Mouse (Mus musculus): ENCODE data around the gene Bbc3. TPM values are rescaled to one million over a fixed set of nuclear protein-coding genes. Genes with fewer than 3 reads are reported as not detected.
A peak's percentile ranks its signal among the peaks of the same experiment; 100 is the strongest.
"Not testable (repeated sequence)": the region's sequence is repeated elsewhere in the genome, so short reads cannot be mapped to it uniquely, and the experiment has no call there.

The Bbc3 gene
- polyA plus RNA-seq, 1 experiment from 2014 or later: 10.3 TPM

DNA sequence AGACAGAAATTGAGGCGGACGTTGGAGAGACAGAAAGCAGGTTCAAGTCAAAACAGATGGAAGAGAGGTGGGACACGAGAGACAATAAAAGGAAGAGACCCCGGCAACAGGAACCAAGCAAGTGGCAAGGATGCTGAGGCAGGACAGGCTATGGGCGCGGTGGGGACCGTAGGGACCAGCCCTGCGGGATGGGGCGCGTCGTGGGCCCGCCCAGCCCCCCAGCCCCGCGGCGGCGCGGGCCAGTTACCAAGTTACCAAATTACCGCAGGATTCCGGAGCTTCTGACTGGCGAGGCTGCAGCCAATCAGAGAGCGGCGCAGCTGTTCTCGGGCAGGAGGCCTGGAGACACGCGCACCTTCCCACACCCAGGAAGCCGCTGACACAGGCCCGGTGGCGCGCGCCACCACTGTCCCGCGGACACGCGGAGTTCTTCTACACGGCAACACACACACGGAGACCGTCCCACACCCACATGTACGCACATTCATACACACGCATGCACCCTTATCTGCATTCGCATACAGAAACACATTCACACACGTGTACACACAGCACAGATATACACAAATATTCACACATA, 12.8 kb upstream of the Bbc3 start:
- peak overlapping the region; percentile 93 for H3K27ac ChIP-seq
- peak overlapping the region; percentile 96 for H3K4me2 ChIP-seq
- no peaks in the 10 kb centered on the region for H3K36me3 ChIP-seq
- peaks cover 31% of the 10 kb centered on the region for H3K4me1 ChIP-seq
- no peaks in the 10 kb centered on the region for H3K27me3 ChIP-seq
- peak; percentile 66 for ATAC-seq (ENCODE audit: borderline replicate concordance, extremely low read depth, low FRiP score, low TSS enrichment)
- H3K9me3 ChIP-seq: no peaks in the 10 kb centered on the region
- H3K9ac ChIP-seq: peak overlapping the region; percentile 47
- H3K4me3 ChIP-seq: peak overlapping the region; percentile 42
- WGBS: 3% methylated on average over 41 of the region's 41 CpGs

DNA sequence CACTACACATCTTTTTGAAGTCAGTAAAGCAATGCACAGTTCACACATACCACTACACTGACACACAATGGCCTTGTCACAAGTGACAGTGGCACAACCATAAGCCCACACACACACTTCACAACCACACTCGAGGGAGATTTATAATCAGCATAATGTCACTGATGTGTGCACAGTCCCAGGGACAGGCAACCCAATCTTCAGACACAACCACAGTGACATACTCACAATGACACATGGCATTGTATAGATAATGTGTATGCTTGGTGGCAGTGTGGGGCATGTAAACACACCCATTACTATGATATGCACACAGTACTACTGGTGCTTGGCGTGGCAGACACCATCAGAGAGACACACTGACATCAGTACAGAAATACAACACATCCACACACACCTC, 12.0 kb upstream of the Bbc3 start:
- WGBS: 30% methylated on average over 2 of the region's 2 CpGs
- Histone ChIP-seq H3K27ac (peak overlapping the region; percentile 93), H3K9me3 (no peaks in the 10 kb centered on the region), H3K27me3 (no peaks in the 10 kb centered on the region), H3K4me3 (no peak overlapping the region), H3K4me1 (peaks cover 31% of the 10 kb centered on the region), H3K4me2 (peak overlapping the region; percentile 96), H3K36me3 (no peaks in the 10 kb centered on the region), H3K9ac (no peak overlapping the region)
- ATAC-seq (ENCODE audit: borderline replicate concordance, extremely low read depth, low FRiP score, low TSS enrichment): no peak

DNA sequence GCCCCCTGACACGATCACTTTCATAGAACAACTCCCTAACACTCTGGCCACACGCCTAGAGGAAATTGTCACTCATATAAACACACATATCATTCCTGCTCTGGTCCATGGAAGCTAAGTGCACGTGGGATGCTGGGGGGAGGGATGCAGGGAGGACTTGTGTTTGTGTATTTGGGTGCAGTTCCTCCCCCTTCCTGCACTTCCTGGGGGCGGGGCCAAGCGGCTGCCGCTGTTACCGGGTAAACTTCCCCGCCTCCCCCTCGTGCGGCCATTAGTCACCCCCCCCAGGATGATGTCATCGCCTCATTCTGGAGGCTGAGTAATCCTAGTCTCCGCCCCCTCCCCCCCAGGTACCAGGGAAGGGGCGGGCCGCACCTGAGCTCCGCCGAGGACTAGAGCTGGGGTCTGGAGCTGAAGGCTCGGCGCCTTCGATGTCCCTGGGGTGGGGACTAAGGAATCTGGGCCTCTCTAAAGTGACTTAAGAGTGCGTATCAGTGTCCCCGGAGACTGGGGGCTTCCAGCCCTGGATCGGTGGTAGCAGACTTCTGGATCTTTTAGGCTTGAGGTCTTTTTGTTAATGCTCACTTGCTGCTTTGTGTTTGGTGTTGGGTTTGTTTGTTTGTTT, 11.3 kb upstream of the Bbc3 start:
- ATAC-seq (ENCODE audit: borderline replicate concordance, extremely low read depth, low FRiP score, low TSS enrichment): peak; percentile 8; the same call in 1 of the 2 replicates
- H3K4me2 ChIP-seq: peak overlapping the region; percentile 62
- under 1% methylated on average over 22 of the region's 22 CpGs for WGBS
- no peaks in the 10 kb centered on the region for H3K36me3 ChIP-seq
- no peaks in the 10 kb centered on the region for H3K9me3 ChIP-seq
- H3K4me1 ChIP-seq: peaks cover 31% of the 10 kb centered on the region
- H3K27ac ChIP-seq: peak overlapping the region; percentile 93
- no peak overlapping the region for H3K9ac ChIP-seq
- no peaks in the 10 kb centered on the region for H3K27me3 ChIP-seq
- H3K4me3 ChIP-seq: peak overlapping the region; percentile 30

DNA sequence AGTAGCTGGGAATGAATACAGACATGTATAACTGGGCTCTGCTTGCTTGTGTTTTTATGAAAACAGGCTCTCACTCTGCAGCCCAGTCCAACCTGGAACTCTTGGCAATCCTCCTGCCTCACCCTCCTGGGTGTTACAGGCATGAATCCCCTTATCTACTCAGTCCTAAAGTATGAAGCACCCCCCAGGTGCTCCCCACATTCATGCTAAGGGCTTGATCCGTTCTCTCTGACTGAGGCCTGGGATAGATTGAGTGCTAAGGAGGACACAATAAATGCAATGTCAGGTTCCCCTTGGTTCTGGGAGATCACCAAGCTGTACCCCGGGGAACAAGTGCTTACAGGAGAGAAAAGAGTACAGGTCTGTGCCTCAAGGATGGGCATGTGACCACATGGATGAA, 10.6 kb upstream of the Bbc3 start:
- Histone ChIP-seq H3K4me1 (peaks cover 31% of the 10 kb centered on the region), H3K27ac (no peak overlapping the region), H3K9me3 (no peaks in the 10 kb centered on the region), H3K27me3 (no peaks in the 10 kb centered on the region), H3K36me3 (no peaks in the 10 kb centered on the region), H3K9ac (no peak overlapping the region), H3K4me3 (no peak overlapping the region), H3K4me2 (no peak overlapping the region)
- 56% methylated on average over 2 of the region's 2 CpGs for WGBS
- no peak for ATAC-seq (ENCODE audit: borderline replicate concordance, extremely low read depth, low FRiP score, low TSS enrichment)

DNA sequence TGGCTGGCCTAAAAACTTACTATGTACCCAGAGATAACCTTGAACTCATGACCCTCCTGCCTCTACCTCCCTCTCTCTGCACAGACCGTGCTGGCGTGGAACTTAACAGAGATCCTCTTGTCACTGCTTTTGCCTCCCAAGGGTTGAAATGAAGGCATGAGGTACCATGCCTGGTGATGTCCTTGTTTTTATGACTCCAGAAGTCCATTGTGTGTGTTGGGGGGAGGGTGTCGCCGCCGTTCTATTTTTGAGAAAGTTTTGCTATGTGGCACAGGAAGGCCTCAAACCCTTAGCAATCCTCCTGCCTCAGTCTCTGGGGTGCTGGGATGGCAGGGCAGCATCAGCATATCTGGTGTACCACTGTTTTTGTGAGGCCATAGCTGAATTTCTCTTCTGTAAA, 9.3 kb upstream of the Bbc3 start:
- no peak overlapping the region for H3K9ac ChIP-seq
- H3K9me3 ChIP-seq: no peaks in the 10 kb centered on the region
- H3K4me3 ChIP-seq: no peak overlapping the region
- no peak for ATAC-seq (ENCODE audit: borderline replicate concordance, extremely low read depth, low FRiP score, low TSS enrichment)
- no peaks in the 10 kb centered on the region for H3K27me3 ChIP-seq
- H3K4me2 ChIP-seq: peak overlapping the region; percentile 67; the same call in 1 of the 2 replicates
- no peak overlapping the region for H3K27ac ChIP-seq
- WGBS: 64% methylated on average over 5 of the region's 5 CpGs
- no peaks in the 10 kb centered on the region for H3K36me3 ChIP-seq
- H3K4me1 ChIP-seq: peaks cover 31% of the 10 kb centered on the region

DNA sequence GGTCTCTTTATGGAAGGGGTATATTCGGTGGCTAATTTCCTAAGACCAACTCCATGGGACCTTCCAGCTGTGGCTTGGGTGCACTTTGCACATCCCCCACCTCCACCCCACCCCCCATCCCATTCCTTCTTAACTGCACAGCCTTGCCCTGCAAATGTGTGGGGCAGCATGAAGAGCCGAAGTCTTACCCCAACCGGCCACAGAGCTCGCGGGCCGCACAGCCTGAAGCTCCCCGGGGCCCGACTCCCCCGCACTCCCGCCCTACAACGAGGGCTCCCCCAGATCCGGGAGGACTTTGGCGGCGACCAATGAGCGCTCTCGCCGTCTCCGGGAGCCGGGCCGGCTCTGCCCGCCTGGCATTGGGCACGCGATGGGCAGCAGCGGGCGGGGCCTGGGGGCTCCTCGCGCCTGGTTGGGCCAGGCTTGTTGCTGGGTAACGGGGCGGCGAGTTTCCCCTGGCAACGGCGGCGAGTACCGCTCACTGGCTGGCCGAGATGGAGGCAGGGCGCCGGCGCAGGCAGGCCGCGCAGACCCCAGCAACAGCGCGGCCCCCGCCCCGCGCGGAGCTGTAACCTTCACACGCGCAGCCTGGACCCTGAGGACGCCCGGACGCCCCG, 8.7 kb upstream of the Bbc3 start:
- H3K9ac ChIP-seq: no peak overlapping the region
- H3K27ac ChIP-seq: no peak overlapping the region
- WGBS: under 1% methylated on average over 52 of the region's 52 CpGs

DNA sequence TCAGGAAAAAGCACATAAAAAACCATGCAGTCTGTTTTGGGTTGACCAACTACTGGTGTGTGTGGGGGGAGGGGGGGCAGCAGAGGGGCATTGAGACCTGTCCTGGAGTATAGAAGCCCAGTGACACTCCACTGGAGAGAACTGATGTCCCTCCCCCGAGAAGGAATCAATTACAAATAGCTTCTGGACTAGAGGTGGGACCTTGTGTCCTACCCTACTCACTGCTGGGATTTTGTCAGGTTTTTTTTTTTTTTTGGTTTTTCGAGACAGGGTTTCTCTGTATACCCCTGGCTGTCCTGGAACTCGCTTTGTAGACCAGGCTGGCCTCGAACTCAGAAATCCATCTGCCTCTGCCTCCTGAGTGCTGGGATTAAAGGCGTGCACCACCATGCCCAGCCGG, 1.1 kb upstream of the Bbc3 start:
- peaks cover 36% of the 10 kb centered on the region for H3K4me1 ChIP-seq
- ATAC-seq (ENCODE audit: borderline replicate concordance, extremely low read depth, low FRiP score, low TSS enrichment); H3K4me2 ChIP-seq; H3K36me3 ChIP-seq; H3K9ac ChIP-seq; H3K9me3 ChIP-seq; H3K27ac ChIP-seq; H3K4me3 ChIP-seq: not testable (repeated sequence)
- WGBS: 76% methylated on average over 6 of the region's 6 CpGs
- peaks cover 12% of the 10 kb centered on the region for H3K27me3 ChIP-seq

More for the DNA sequence above, 8.7 kb upstream of the Bbc3 start:
- peaks cover 31% of the 10 kb centered on the region for H3K4me1 ChIP-seq
- H3K27me3 ChIP-seq: no peaks in the 10 kb centered on the region
- no peaks in the 10 kb centered on the region for H3K9me3 ChIP-seq
- no peaks in the 10 kb centered on the region for H3K36me3 ChIP-seq
- ATAC-seq (ENCODE audit: borderline replicate concordance, extremely low read depth, low FRiP score, low TSS enrichment): peak; percentile 67
- peak overlapping the region; percentile 35 for H3K4me3 ChIP-seq
- H3K4me2 ChIP-seq: peak overlapping the region; percentile 67

DNA sequence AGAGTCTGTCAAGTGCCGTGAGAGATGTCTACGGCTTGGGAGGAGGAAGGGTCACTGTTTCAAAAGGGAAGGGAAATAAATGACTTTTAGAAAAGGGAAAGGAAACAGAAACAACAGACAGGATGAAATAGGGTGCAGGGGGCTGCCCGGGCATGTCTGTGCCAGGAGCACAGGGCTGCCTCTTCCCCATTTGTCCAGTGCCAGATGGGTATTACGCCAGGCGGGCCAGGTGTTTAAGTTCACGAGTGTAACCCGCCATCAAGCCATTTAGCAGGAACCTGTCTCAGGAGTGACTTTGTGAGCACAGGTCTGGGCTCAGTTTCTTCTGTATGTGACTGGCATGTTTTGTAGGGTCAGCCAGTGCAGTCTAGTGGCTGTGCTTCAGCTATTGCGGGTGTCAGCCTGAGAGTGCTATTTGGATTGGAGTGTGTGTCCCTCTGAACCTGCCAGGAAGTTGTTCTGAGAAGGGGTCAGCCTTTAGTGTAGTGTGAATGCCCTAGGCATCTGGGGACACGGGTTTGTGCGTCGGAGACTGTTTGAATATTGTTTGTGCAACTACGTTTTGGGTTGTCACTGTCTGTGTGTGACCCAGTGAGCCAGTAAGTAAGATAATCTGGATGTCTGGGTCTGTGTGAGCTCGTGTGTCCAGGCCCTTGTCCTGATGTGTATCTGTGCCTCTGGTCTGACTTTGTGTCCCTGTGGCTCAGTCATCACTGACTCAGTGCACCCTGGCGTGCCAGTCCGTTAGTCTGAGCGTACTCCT, 543 bp downstream of the Bbc3 start:
- WGBS: 23% methylated on average over 16 of the region's 16 CpGs
- Histone ChIP-seq H3K9ac (peak overlapping the region; percentile 51), H3K9me3 (no peaks in the 10 kb centered on the region), H3K36me3 (no peaks in the 10 kb centered on the region), H3K4me2 (peak overlapping the region; percentile 99), H3K4me3 (peak overlapping the region; percentile 64), H3K4me1 (peaks cover 51% of the 10 kb centered on the region), H3K27ac (peak overlapping the region; percentile 48), H3K27me3 (peaks cover 12% of the 10 kb centered on the region)
- no peak for ATAC-seq (ENCODE audit: borderline replicate concordance, extremely low read depth, low FRiP score, low TSS enrichment)

DNA sequence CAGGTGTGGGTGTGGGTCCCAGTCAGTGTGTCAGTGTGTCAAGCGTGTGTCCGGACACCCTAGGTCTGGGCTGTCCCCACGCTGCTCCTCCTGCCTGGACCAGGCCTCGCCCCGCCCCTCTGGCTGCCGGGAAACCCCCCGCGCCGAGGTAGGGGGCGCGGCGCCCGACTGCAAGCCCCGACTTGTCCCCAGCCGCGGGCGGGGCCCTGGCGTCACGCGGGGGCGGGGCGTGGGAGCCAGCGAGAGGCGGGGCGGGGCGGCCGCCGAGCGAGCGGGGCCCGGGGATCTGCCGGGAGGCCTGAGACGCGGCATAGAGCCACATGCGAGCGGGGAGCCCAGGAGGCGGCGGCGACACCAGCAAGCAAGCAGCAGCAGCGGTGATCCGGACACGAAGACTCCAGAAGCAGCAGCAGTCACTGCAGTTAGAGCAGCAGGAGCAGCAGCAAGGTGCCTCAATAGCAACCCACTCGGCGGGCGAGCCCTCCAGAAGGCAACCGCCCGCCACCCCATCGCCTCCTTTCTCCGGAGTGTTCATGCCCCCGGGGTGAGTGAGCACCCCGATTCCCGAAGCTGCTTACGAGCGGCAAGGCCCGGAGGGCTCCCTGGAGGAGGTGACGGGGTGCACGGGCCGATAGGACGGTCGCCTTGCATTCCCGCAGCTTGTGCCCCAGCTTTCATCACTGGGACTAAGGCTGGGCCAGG, 1.3 kb downstream of the Bbc3 start:
- peaks cover 12% of the 10 kb centered on the region for H3K27me3 ChIP-seq
- peak; percentile 44; the same call in 1 of the 2 replicates for ATAC-seq (ENCODE audit: borderline replicate concordance, extremely low read depth, low FRiP score, low TSS enrichment)
- H3K27ac ChIP-seq: peak overlapping the region; percentile 48
- no peaks in the 10 kb centered on the region for H3K36me3 ChIP-seq
- peak overlapping the region; percentile 99 for H3K4me2 ChIP-seq
- under 1% methylated on average over 59 of the region's 61 CpGs for WGBS
- H3K4me3 ChIP-seq: peak overlapping the region; percentile 64
- H3K4me1 ChIP-seq: peaks cover 56% of the 10 kb centered on the region
- H3K9me3 ChIP-seq: no peaks in the 10 kb centered on the region
- peak overlapping the region; percentile 51 for H3K9ac ChIP-seq

DNA sequence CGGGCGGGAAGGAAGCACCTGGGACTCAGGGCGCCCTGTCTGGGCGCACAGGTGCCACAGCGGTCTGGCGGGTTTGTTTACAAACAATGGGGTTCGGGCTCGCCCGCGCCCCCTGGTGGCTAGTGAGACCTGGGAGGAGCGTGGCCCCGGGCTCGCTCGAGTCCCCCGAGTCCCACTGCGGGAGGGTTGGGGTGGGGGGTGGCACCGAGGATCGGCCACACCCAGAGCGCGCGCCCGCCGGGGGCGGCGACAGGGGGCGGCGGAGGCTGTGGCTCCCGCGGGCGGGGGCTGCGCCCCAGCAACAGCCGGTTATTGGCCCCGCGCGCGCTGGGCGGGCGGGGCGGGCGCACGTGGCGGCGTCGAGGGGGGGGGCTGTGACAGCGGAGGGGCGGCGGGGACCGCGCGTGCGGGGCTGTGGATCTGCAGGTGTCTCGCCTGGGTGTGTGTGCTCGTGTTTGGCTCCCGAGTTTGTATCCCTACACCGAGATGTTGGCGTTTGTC, 1.9 kb downstream of the Bbc3 start:
- Histone ChIP-seq H3K9ac (peak overlapping the region; percentile 51), H3K4me3 (peak overlapping the region; percentile 64), H3K4me2 (peak overlapping the region; percentile 99), H3K27ac (peak overlapping the region; percentile 48), H3K9me3 (no peaks in the 10 kb centered on the region), H3K4me1 (peaks cover 59% of the 10 kb centered on the region), H3K36me3 (no peaks in the 10 kb centered on the region), H3K27me3 (peaks cover 12% of the 10 kb centered on the region)
- peak; percentile 19; the same call in 1 of the 2 replicates for ATAC-seq (ENCODE audit: borderline replicate concordance, extremely low read depth, low FRiP score, low TSS enrichment)
- under 1% methylated on average over 47 of the region's 56 CpGs for WGBS

Measured in lung, embryonic 15.5 days (tissue).